Mouse (Mus musculus): ENCODE measurements around the gene Acp2. TPM values are rescaled to one million over a fixed set of nuclear protein-coding genes. Genes with fewer than 3 reads are reported as not detected.

Acp2 gene
- polyA plus RNA-seq (2015; fragmentation: Nextera tagmentation; extraction: Ambion mirVana): 38.0 and 41.3 TPM in 2 replicates

DNA sequence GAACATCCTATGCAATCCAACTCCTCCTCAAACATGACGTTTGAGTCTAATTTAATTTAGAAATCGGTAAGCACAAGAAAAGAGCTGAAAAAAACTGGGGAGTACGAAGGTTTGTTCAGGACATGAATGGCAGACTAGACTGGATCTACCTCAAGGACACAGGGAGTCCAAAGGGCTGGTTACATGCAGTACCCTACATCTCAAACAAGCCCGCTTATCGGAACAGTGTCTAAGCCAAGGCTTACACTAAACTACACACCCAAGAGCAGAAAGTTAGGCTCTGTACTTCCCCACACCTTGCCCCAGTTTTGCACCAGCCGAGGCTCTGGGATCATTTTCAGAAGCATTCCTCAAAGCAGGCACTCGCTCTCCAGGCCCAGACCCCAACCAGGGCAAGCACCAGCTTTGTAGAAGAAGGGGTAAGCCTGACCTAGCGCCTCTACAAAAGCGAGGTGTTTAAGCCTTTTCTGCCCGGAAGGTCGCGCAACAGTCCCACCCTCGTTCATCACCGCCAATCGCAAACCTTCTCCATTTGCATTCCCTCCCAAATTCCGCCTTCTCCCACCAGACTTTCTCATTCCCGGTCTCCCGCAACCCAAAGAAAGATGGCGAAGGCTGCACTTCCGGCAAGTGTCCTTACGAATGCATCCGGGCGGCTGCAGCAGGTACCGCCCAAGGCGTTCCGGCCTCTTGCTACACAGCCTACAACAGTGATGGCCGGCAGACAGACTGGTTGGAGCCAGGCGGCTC, at the start of gene Acp2, which contains the start of gene Nr1h3:
Gene Acp2, plus strand, starts transcription at position 664 of the 750 bp plus-strand sequence.
Gene Nr1h3, minus strand, starts transcription at position 613 of the 750 bp plus-strand sequence.
- peak within 1 kb of the TSS; percentile 86 for H3K4me2 ChIP-seq
- no peaks in the 10 kb centered on the region for H3K27me3 ChIP-seq
- peaks cover 28% of the 10 kb centered on the region for H3K36me3 ChIP-seq
- peak within 1 kb of the TSS; percentile 94 for H3K27ac ChIP-seq
- no peaks in the 10 kb centered on the region for H3K9me3 ChIP-seq
- ATAC-seq (ENCODE audit: low FRiP score): peak; percentile 97
- peaks cover 31% of the 10 kb centered on the region for H3K4me1 ChIP-seq (replicated peaks)
- H3K4me3 ChIP-seq: peak within 1 kb of the TSS; percentile 79
- 4% methylated on average over 28 of the region's 28 CpGs for WGBS
- peak within 1 kb of the TSS; percentile 91 for H3K9ac ChIP-seq

DNA sequence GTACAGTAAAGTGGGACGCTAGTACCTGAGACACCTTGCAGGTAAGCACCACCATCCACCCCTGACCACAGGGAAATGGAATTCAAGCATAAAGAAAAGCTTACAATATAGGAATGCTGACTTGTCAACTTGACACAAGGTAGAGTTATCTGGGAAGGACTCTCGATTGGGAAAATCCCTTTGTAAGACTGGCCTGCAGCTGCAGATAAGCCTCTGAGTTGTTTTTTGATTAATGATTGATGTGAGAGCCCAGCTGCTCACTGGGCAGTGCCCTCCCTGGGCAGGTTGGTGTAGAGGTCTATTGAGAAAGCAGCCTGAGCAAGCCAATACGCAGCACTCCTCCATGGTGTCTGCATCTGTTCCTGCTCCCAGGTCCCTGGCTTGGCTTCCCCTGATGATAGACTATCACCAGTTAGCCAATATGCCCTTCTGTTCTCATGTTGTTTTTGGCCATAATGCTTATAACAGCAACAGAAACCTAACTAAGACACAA, 49.8 kb upstream of the Acp2 start:
- no peaks in the 10 kb centered on the region for H3K27me3 ChIP-seq
- H3K9ac ChIP-seq: no peak overlapping the region
- no peaks in the 10 kb centered on the region for H3K9me3 ChIP-seq
- H3K27ac ChIP-seq: no peak overlapping the region
- H3K4me2 ChIP-seq: no peak overlapping the region
- no peak overlapping the region for H3K4me3 ChIP-seq
- H3K4me1 ChIP-seq (replicated peaks): no peaks in the 10 kb centered on the region
- H3K36me3 ChIP-seq: peaks cover 87% of the 10 kb centered on the region
- no peak for ATAC-seq (ENCODE audit: low FRiP score)
- 86% methylated on average over 3 of the region's 3 CpGs for WGBS

- no peak overlapping the region for H3K27ac ChIP-seq
- H3K36me3 ChIP-seq: peaks cover 86% of the 10 kb centered on the region
- H3K4me1 ChIP-seq (replicated peaks): no peaks in the 10 kb centered on the region
- 95% methylated on average over 3 of the region's 3 CpGs for WGBS
- no peak for ATAC-seq (ENCODE audit: low FRiP score)
- H3K4me2 ChIP-seq: no peak overlapping the region
- no peaks in the 10 kb centered on the region for H3K9me3 ChIP-seq
- H3K9ac ChIP-seq: no peak overlapping the region
- H3K27me3 ChIP-seq: no peaks in the 10 kb centered on the region
- no peak overlapping the region for H3K4me3 ChIP-seq
These were observed 48.6 kb upstream of the Acp2 start for GRCm38 (mm10) chr2:91154091-91154490.

DNA sequence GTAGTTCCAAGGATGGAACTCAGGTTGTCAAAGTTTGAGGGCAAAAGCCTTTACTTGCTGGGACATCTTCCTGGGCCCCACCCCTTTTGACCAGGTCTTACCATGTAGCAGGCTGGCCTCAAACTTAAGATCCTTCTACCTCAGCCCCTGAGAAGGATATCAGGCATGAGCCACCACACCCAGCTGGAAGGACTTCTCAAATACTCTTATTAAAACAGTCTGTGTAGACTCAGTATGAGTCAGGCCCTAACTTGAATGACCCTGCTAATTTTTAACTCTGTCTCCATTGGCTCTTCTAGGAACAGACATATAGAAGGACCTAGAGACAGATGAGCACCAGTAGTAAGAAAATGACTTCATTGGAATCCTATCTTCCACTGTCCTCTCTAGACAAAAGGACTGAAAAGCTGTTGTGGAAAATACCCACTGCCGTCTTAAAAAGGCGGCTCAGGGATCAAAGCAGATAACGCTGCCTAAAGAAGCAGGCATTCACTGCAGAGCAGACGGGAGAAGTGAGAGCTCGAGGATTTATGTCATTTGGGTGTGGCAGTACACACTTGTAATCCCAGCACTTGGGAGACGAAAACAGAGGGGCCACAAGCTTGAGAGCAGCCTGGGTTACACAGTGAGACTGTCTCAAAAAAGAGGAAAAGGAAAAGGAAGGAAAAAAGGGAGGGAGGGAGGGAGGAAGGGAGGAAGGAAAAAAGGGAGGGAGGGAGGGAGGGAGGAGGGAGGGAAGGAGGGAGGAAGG, 45.5 kb upstream of the Acp2 start:
- 28% methylated on average over 6 of the region's 6 CpGs for WGBS
- ATAC-seq (ENCODE audit: low FRiP score): no peak
- H3K27ac ChIP-seq: no peak overlapping the region
- no peak overlapping the region for H3K9ac ChIP-seq
- H3K4me1 ChIP-seq (replicated peaks): no peaks in the 10 kb centered on the region
- H3K36me3 ChIP-seq: peaks cover 90% of the 10 kb centered on the region
- no peak overlapping the region for H3K4me2 ChIP-seq
- no peaks in the 10 kb centered on the region for H3K9me3 ChIP-seq
- no peak overlapping the region for H3K4me3 ChIP-seq
- no peaks in the 10 kb centered on the region for H3K27me3 ChIP-seq

DNA sequence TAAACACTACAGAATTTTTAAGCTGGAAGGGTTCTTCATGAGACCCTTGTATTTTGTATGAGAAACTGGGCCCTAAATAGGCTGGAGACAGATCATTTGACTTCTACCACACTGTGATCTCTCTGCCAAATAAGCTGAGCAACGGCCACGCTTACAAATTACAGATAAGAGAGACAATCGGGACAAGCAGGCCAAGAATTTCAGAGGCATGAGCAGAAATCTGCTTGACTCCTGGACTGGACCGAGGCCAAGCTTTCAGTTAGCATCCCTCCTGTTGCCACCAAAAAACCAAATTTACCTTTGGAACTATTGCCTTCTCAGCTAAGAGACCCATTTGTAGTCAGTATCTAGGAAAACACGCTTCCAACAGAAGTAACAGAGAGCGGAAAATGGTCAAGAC, 42.1 kb upstream of the Acp2 start:
- Histone ChIP-seq H3K27me3 (no peaks in the 10 kb centered on the region), H3K9ac (no peak overlapping the region), H3K36me3 (peaks cover 92% of the 10 kb centered on the region), H3K4me1 (replicated peaks) (no peaks in the 10 kb centered on the region), H3K27ac (no peak overlapping the region), H3K4me3 (no peak overlapping the region), H3K4me2 (no peak overlapping the region), H3K9me3 (no peaks in the 10 kb centered on the region)
- no peak for ATAC-seq (ENCODE audit: low FRiP score)
- WGBS: 93% methylated on average over 6 of the region's 6 CpGs

- Histone ChIP-seq H3K27me3 (no peaks in the 10 kb centered on the region), H3K4me1 (replicated peaks) (no peaks in the 10 kb centered on the region), H3K36me3 (peaks cover 91% of the 10 kb centered on the region), H3K4me2 (no peak overlapping the region), H3K9ac (no peak overlapping the region), H3K27ac (no peak overlapping the region), H3K9me3 (no peaks in the 10 kb centered on the region), H3K4me3 (no peak overlapping the region)
- ATAC-seq (ENCODE audit: low FRiP score): no peak
- WGBS: 92% methylated on average over 4 of the region's 4 CpGs
These were observed 39.7 kb upstream of the Acp2 start for GRCm38 (mm10) chr2:91162952-91163351.

GRCm38 (mm10) chr2:91163532-91163931, 39.2 kb upstream of the Acp2 start:
- H3K4me3 ChIP-seq: no peak overlapping the region
- 95% methylated on average over 5 of the region's 5 CpGs for WGBS
- H3K9me3 ChIP-seq: no peaks in the 10 kb centered on the region
- no peak overlapping the region for H3K27ac ChIP-seq
- H3K36me3 ChIP-seq: peaks cover 92% of the 10 kb centered on the region
- no peak overlapping the region for H3K9ac ChIP-seq
- H3K4me2 ChIP-seq: no peak overlapping the region
- no peaks in the 10 kb centered on the region for H3K4me1 ChIP-seq (replicated peaks)
- H3K27me3 ChIP-seq: no peaks in the 10 kb centered on the region
- no peak for ATAC-seq (ENCODE audit: low FRiP score)

- H3K27me3 ChIP-seq: no peaks in the 10 kb centered on the region
- peaks cover 96% of the 10 kb centered on the region for H3K36me3 ChIP-seq
- WGBS: 94% methylated on average over 6 of the region's 6 CpGs
- H3K4me2 ChIP-seq: no peak overlapping the region
- H3K27ac ChIP-seq: no peak overlapping the region
- H3K9me3 ChIP-seq: no peaks in the 10 kb centered on the region
- no peaks in the 10 kb centered on the region for H3K4me1 ChIP-seq (replicated peaks)
- H3K4me3 ChIP-seq: no peak overlapping the region
- no peak for ATAC-seq (ENCODE audit: low FRiP score)
- H3K9ac ChIP-seq: no peak overlapping the region
These were observed 37.7 kb upstream of the Acp2 start for GRCm38 (mm10) chr2:91164991-91165390.

GRCm38 (mm10) chr2:91167629-91168028, 35.1 kb upstream of the Acp2 start:
- Histone ChIP-seq H3K27ac (no peak overlapping the region), H3K4me3 (no peak overlapping the region), H3K36me3 (peaks cover 94% of the 10 kb centered on the region), H3K9me3 (no peaks in the 10 kb centered on the region), H3K4me1 (replicated peaks) (no peaks in the 10 kb centered on the region), H3K9ac (no peak overlapping the region), H3K27me3 (no peaks in the 10 kb centered on the region), H3K4me2 (no peak overlapping the region)
- WGBS: 76% methylated on average over 4 of the region's 4 CpGs
- no peak for ATAC-seq (ENCODE audit: low FRiP score)

DNA sequence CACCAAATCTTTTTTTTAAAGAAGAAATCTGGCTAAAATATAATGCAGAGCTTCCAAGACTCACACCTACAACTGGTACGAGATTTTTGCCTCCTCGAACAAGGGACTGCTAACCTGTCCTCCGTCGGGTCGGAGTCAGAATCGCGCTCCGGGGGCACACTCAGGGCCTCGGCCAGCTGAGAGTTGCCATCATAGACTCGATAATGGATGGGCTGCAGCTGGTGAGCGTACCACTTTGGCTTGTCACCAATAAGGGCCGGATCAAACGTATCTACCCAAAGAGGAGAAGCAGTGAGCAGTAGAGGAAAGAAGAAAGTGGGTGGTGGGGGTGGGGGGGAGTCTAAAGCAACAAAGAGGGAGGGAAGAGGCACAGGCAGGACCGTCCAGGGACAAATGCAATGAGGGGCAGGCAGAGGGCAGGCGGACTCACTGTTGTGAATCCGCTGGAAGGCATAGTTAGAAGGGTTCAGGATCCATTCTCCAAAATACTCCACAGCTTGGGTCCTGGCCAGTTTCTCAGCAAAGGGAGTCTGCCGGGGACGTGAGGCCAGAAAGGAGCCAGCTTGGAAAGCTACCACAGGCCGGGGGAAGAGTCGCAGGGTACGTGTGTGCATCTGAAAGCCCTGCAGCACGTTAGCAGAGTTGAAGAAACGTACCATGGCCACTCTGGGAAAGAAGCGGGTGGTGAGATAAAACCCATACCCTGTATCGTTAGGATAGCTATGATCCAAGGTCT, 32.9 kb upstream of the Acp2 start:
- no peak for ATAC-seq (ENCODE audit: low FRiP score)
- H3K4me1 ChIP-seq (replicated peaks): no peaks in the 10 kb centered on the region
- peaks cover 94% of the 10 kb centered on the region for H3K36me3 ChIP-seq
- H3K27me3 ChIP-seq: no peaks in the 10 kb centered on the region
- H3K4me3 ChIP-seq: no peak overlapping the region
- WGBS: 89% methylated on average over 25 of the region's 25 CpGs
- H3K4me2 ChIP-seq: no peak overlapping the region
- H3K27ac ChIP-seq: no peak overlapping the region
- H3K9me3 ChIP-seq: no peaks in the 10 kb centered on the region
- H3K9ac ChIP-seq: no peak overlapping the region

DNA sequence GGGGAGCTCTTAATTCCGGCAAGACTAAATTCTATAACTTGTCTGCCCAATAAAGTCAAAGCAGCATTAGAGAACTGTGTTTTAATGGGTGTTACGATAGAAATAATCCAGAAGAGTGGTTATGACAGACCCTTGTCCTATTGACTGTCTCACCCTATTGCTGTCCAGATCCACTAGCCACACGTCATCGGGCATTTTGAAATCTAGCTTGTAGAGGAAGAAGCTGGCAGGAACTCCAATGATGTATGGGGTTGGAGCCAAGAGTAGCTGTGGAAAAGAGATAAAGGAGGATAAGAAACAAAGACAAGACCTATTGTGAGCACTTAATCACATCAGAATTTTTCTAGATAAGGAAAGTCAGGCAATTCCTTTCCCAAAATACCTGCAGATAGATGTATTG, 27.2 kb upstream of the Acp2 start:
- H3K36me3 ChIP-seq: peaks cover 74% of the 10 kb centered on the region
- no peak overlapping the region for H3K4me3 ChIP-seq
- H3K9ac ChIP-seq: no peak overlapping the region
- H3K4me1 ChIP-seq (replicated peaks): peaks cover 9% of the 10 kb centered on the region
- no peak for ATAC-seq (ENCODE audit: low FRiP score)
- H3K9me3 ChIP-seq: no peaks in the 10 kb centered on the region
- no peak overlapping the region for H3K4me2 ChIP-seq
- WGBS: 95% methylated on average over 4 of the region's 4 CpGs
- H3K27me3 ChIP-seq: no peaks in the 10 kb centered on the region
- no peak overlapping the region for H3K27ac ChIP-seq

DNA sequence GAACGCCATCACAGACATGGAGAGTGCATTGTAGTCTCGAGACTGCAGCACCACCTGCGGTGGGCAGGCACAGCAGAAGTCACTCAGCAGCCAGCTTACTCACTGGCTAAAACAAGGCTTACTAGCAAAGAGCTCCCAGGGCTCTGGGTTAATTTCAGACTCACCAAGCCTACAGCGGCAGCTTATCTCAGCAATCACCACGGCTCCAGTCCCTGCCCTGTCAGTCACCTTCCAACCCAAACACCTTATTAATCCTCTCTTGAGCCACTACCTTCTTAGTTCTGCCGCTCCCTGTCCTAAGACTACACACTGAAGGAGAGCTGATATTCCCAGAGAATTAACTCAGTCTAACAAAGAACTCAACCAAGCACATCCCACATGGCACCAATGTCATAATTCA, 26.5 kb upstream of the Acp2 start:
- Histone ChIP-seq H3K4me3 (no peak overlapping the region), H3K4me1 (replicated peaks) (peaks cover 16% of the 10 kb centered on the region), H3K27me3 (no peaks in the 10 kb centered on the region), H3K9me3 (no peaks in the 10 kb centered on the region), H3K36me3 (peaks cover 69% of the 10 kb centered on the region), H3K9ac (no peak overlapping the region), H3K4me2 (no peak overlapping the region), H3K27ac (no peak overlapping the region)
- ATAC-seq (ENCODE audit: low FRiP score): no peak
- WGBS: 83% methylated on average over 6 of the region's 6 CpGs
